Mouse (Mus musculus) lung, postnatal 0 days (tissue): ENCODE results near the gene Klhdc8a.

Source experiments
- CTCF ChIP-seq: IDR thresholded peaks from 2 replicates; pipeline ENCODE4 v1.5.1; 2016; ENCODE audit warnings: antibody characterized with exemption, mild to moderate bottlenecking
- EP300 ChIP-seq: IDR thresholded peaks from 2 replicates; pipeline ENCODE4 v1.6.1; 2016; ENCODE audit warnings: antibody characterized with exemption, mild to moderate bottlenecking, control low read depth

DNA sequence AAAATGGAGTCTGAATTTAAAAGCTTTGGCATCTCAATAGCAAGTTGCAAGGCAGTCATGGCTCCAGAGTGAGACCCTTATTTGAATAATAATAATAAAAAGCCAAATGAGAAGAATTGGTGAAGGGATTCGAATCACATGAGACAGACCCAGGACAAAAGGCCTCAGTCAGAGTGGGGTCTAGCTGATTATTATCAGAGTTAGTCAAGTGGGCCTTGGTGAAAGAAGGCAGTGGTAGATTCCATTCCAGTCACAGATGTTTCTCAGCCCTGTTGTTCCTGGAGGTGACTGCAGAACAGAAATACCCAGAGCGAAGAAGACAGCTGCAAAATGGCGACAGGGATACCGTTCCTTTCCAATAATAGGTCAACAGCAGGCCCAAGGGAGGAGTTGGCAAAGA lies 34.8 kb upstream of the Klhdc8a start:
- TF ChIP-seq CTCF = no peak
- TF ChIP-seq EP300 = no peak
